Mouse (Mus musculus): ENCODE measurements around the gene Adss. TPM values are rescaled to one million over a fixed set of nuclear protein-coding genes. Genes with fewer than 3 reads are reported as not detected.
"Not testable (repeated sequence)": the region's sequence is repeated elsewhere in the genome, so short reads cannot be mapped to it uniquely, and the experiment has no call there.

Adss gene
- 28.4 and 31.4 TPM in 2 replicates for polyA plus RNA-seq (2015; fragmentation: Nextera tagmentation; extraction: Ambion mirVana)

- Histone ChIP-seq H3K4me3 (ENCODE audit: low read depth, low read length) (peak within 1 kb of the TSS; percentile 84), H3K9me3 (ENCODE audit: low read length) (no peaks in the 10 kb centered on the region), H3K27me3 (replicated peaks; ENCODE audit: insufficient read depth, low read length) (no peaks in the 10 kb centered on the region), H3K9ac (replicated peaks; ENCODE audit: low read depth) (peak within 1 kb of the TSS; percentile 82), H3K36me3 (ENCODE audit: insufficient read depth, low read length) (no peaks in the 10 kb centered on the region), H3K4me2 (replicated peaks; ENCODE audit: low read depth, low read length) (peak within 1 kb of the TSS; percentile 83), H3K4me1 (ENCODE audit: insufficient read depth, low read depth, low read length) (peaks cover 17% of the 10 kb centered on the region; the same call in 1 of the 2 replicates), H3K27ac (ENCODE audit: low read length) (peak within 1 kb of the TSS; percentile 97)
- peak; percentile 99 for ATAC-seq
- DNase-seq (ENCODE audit: low spot score), result peak; percentile 99
- no peak for TF ChIP-seq CTCF (IDR thresholded peaks at IDR 0.05)
- 0% methylated on average over 47 of the region's 64 CpGs for WGBS
Observed at GRCm38 (mm10) chr1:177796193-177796939, at the start of gene Adss. TSS of gene Adss (minus strand) at chr1:177796511.

GRCm38 (mm10) chr1:177845812-177846211 is 49.5 kb upstream of the Adss start:
- not testable (repeated sequence) for H3K27ac ChIP-seq (ENCODE audit: low read length); H3K9me3 ChIP-seq (ENCODE audit: low read length); H3K36me3 ChIP-seq (ENCODE audit: insufficient read depth, low read length); H3K4me1 ChIP-seq (ENCODE audit: insufficient read depth, low read depth, low read length); ATAC-seq; H3K4me2 ChIP-seq (replicated peaks; ENCODE audit: low read depth, low read length); H3K27me3 ChIP-seq (replicated peaks; ENCODE audit: insufficient read depth, low read length); DNase-seq (ENCODE audit: low spot score); H3K4me3 ChIP-seq (ENCODE audit: low read depth, low read length); H3K9ac ChIP-seq (replicated peaks; ENCODE audit: low read depth)
- 46% methylated on average over 3 of the region's 3 CpGs for WGBS

GRCm38 (mm10) chr1:177827776-177828175 is 31.5 kb upstream of the Adss start:
- not testable (repeated sequence) for H3K36me3 ChIP-seq (ENCODE audit: insufficient read depth, low read length); H3K4me1 ChIP-seq (ENCODE audit: insufficient read depth, low read depth, low read length); DNase-seq (ENCODE audit: low spot score); H3K9ac ChIP-seq (replicated peaks; ENCODE audit: low read depth); H3K4me3 ChIP-seq (ENCODE audit: low read depth, low read length); H3K9me3 ChIP-seq (ENCODE audit: low read length); H3K27ac ChIP-seq (ENCODE audit: low read length); H3K4me2 ChIP-seq (replicated peaks; ENCODE audit: low read depth, low read length); H3K27me3 ChIP-seq (replicated peaks; ENCODE audit: insufficient read depth, low read length); ATAC-seq
- 37% methylated on average over 4 of the region's 4 CpGs for WGBS

GRCm38 (mm10) chr1:177806772-177807171 is 10.5 kb upstream of the Adss start:
- not testable (repeated sequence) for H3K9me3 ChIP-seq (ENCODE audit: low read length); H3K27me3 ChIP-seq (replicated peaks; ENCODE audit: insufficient read depth, low read length); H3K27ac ChIP-seq (ENCODE audit: low read length); H3K4me2 ChIP-seq (replicated peaks; ENCODE audit: low read depth, low read length); H3K4me1 ChIP-seq (ENCODE audit: insufficient read depth, low read depth, low read length); H3K36me3 ChIP-seq (ENCODE audit: insufficient read depth, low read length); H3K4me3 ChIP-seq (ENCODE audit: low read depth, low read length); H3K9ac ChIP-seq (replicated peaks; ENCODE audit: low read depth); ATAC-seq
- DNase-seq (ENCODE audit: low spot score), result peak; percentile 27
- 67% methylated on average over 1 of the region's 1 CpGs for WGBS
- peak; percentile 59 for TF ChIP-seq CTCF (IDR thresholded peaks at IDR 0.05)

GRCm38 (mm10) chr1:177803511-177803910 is 7.2 kb upstream of the Adss start:
- no peaks in the 10 kb centered on the region for H3K4me1 ChIP-seq (ENCODE audit: insufficient read depth, low read depth, low read length)
- no peaks in the 10 kb centered on the region for H3K36me3 ChIP-seq (ENCODE audit: insufficient read depth, low read length)
- ATAC-seq (no peak), DNase-seq (ENCODE audit: low spot score) (no peak)
- no peak overlapping the region for H3K4me2 ChIP-seq (replicated peaks; ENCODE audit: low read depth, low read length)
- no peak overlapping the region for H3K4me3 ChIP-seq (ENCODE audit: low read depth, low read length)
- 58% methylated on average over 2 of the region's 2 CpGs for WGBS
- H3K9me3 ChIP-seq (ENCODE audit: low read length), result no peaks in the 10 kb centered on the region
- no peak overlapping the region for H3K27ac ChIP-seq (ENCODE audit: low read length)
- TF ChIP-seq CTCF (IDR thresholded peaks at IDR 0.05), result no peak
- TF ChIP-seq EP300 (IDR thresholded peaks at IDR 0.05), result no peak
- H3K27me3 ChIP-seq (replicated peaks; ENCODE audit: insufficient read depth, low read length), result no peaks in the 10 kb centered on the region
- no peak overlapping the region for H3K9ac ChIP-seq (replicated peaks; ENCODE audit: low read depth)

- Histone ChIP-seq H3K4me1 (ENCODE audit: insufficient read depth, low read depth, low read length) (peaks cover 17% of the 10 kb centered on the region; the same call in 1 of the 2 replicates), H3K27me3 (replicated peaks; ENCODE audit: insufficient read depth, low read length) (no peaks in the 10 kb centered on the region), H3K9me3 (ENCODE audit: low read length) (no peaks in the 10 kb centered on the region), H3K4me3 (ENCODE audit: low read depth, low read length) (no peak overlapping the region), H3K4me2 (replicated peaks; ENCODE audit: low read depth, low read length) (peak overlapping the region; percentile 83; the same call in 1 of the 2 replicates), H3K36me3 (ENCODE audit: insufficient read depth, low read length) (no peaks in the 10 kb centered on the region), H3K9ac (replicated peaks; ENCODE audit: low read depth) (no peak overlapping the region), H3K27ac (ENCODE audit: low read length) (no peak overlapping the region)
- WGBS, result 72% methylated on average over 8 of the region's 8 CpGs
- ATAC-seq (no peak), DNase-seq (ENCODE audit: low spot score) (no peak)
- TF ChIP-seq EP300 (IDR thresholded peaks at IDR 0.05) (no peak), CTCF (IDR thresholded peaks at IDR 0.05) (peak; percentile 37)
Observed at GRCm38 (mm10) chr1:177797151-177797755, 942 bp upstream of the Adss start.

Data from lung, postnatal 0 days (tissue).